Mouse (Mus musculus): ENCODE results near the gene Mark3.
"Not testable (repeated sequence)": the region's sequence is repeated elsewhere in the genome, so short reads cannot be mapped to it uniquely, and the experiment has no call there.

Mark3 gene

GRCm38 (mm10) chr12:111574074-111574886 is at the start of gene Mark3:
TSS of gene Mark3 (plus strand) at chr12:111574523.
- peak; percentile 88 for DNase-seq (ENCODE audit: low read depth, low spot score)

GRCm38 (mm10) chr12:111524883-111525282 is 49.4 kb upstream of the Mark3 start:
- no peak for DNase-seq (ENCODE audit: low read depth, low spot score)

- DNase-seq (ENCODE audit: low read depth, low spot score): no peak
Measured at GRCm38 (mm10) chr12:111527643-111528281, 46.6 kb upstream of the Mark3 start.

GRCm38 (mm10) chr12:111529192-111529591 is 45.1 kb upstream of the Mark3 start:
- no peak for DNase-seq (ENCODE audit: low read depth, low spot score)

GRCm38 (mm10) chr12:111533096-111533794 is 41.1 kb upstream of the Mark3 start:
- no peak for DNase-seq (ENCODE audit: low read depth, low spot score)

GRCm38 (mm10) chr12:111535281-111535680 is 39.0 kb upstream of the Mark3 start:
- no peak for DNase-seq (ENCODE audit: low read depth, low spot score)

- DNase-seq (ENCODE audit: low read depth, low spot score): no peak
Measured at GRCm38 (mm10) chr12:111535762-111536161, 38.6 kb upstream of the Mark3 start.

- DNase-seq (ENCODE audit: low read depth, low spot score): no peak
Measured at GRCm38 (mm10) chr12:111536746-111537145, 37.6 kb upstream of the Mark3 start.

GRCm38 (mm10) chr12:111537341-111537740 is 37.0 kb upstream of the Mark3 start:
- no peak for DNase-seq (ENCODE audit: low read depth, low spot score)

- DNase-seq (ENCODE audit: low read depth, low spot score): peak; percentile 98
Measured at GRCm38 (mm10) chr12:111537796-111538291, 36.5 kb upstream of the Mark3 start, which contains the start of gene Eif5. TSS of gene Eif5 (plus strand) at chr12:111538016.

- DNase-seq (ENCODE audit: low read depth, low spot score): peak; percentile 77
Measured at GRCm38 (mm10) chr12:111538292-111539040, 35.9 kb upstream of the Mark3 start.

- no peak for DNase-seq (ENCODE audit: low read depth, low spot score)
Measured at GRCm38 (mm10) chr12:111539041-111539345, 35.3 kb upstream of the Mark3 start.

GRCm38 (mm10) chr12:111547070-111547469 is 27.3 kb upstream of the Mark3 start:
- DNase-seq (ENCODE audit: low read depth, low spot score): no peak

GRCm38 (mm10) chr12:111548555-111549289 is 25.6 kb upstream of the Mark3 start:
- no peak for DNase-seq (ENCODE audit: low read depth, low spot score)

- DNase-seq (ENCODE audit: low read depth, low spot score): no peak
Measured at GRCm38 (mm10) chr12:111550679-111551078, 23.6 kb upstream of the Mark3 start.

- DNase-seq (ENCODE audit: low read depth, low spot score): no peak
Measured at GRCm38 (mm10) chr12:111552342-111552741, 22.0 kb upstream of the Mark3 start.

GRCm38 (mm10) chr12:111555357-111555756 is 19.0 kb upstream of the Mark3 start:
- no peak for DNase-seq (ENCODE audit: low read depth, low spot score)

GRCm38 (mm10) chr12:111555893-111556292 is 18.4 kb upstream of the Mark3 start:
- DNase-seq (ENCODE audit: low read depth, low spot score): not testable (repeated sequence)

- no peak for DNase-seq (ENCODE audit: low read depth, low spot score)
Measured at GRCm38 (mm10) chr12:111557538-111557937, 16.8 kb upstream of the Mark3 start.

- no peak for DNase-seq (ENCODE audit: low read depth, low spot score)
Measured at GRCm38 (mm10) chr12:111558655-111559054, 15.7 kb upstream of the Mark3 start.
